Mouse (Mus musculus) regulatory T cell (primary cell): ENCODE results near the gene Zbtb43.

Experiments used
- in situ Hi-C: fragments of 300-600 bp; cut with MboI, MseI; formaldehyde crosslinking; loops from one replicate; pipeline ENCODE4 v1.15.1; 2025; ENCODE audit warnings: high pct_unique_total_duplicates

Gene Zbtb43

DNA sequence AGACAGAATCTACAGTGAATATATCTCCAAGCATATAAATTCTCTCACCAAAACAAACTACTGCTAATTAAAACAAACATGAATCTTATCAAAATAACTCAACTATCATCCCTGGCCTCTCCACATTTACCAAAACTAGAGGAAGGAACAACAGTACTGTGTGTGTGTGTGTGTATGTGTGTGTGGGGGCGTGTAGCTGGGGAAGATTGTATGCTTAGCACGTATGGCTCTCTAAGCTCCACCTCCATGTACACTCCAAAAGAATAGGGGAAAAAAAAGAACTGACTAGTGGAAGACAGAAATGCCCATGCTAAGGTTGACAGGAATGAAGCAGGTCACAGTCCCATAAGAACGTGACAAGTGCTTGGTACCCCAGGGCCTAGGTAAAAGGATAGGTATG, 13.0 kb downstream of the Zbtb43 start:
- in situ Hi-C loops = no loop called here

DNA sequence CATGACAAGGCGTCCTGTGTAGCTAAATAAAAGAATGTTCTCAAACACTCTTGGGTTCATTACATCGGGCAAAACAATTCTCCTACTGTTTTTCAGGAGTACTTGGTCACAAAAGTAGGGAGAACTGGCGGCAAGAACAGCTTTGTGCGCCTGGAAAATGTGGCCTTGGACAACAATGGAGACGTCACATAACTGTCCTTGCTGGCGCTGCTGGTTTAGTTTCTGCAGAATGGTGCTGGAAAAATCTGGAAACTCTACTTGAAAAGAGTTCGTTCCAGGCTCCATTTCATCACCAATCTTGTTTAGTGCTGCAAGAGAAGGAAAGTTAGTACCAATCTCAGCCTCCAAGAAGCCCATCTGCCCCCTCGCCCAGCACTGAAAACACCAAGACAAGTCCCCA, 13.5 kb downstream of the Zbtb43 start:
- in situ Hi-C loops = no loop called here

GRCm38 (mm10) chr2:33453476-33453875, 14.9 kb downstream of the Zbtb43 start:
- in situ Hi-C loops = no loop called here

- in situ Hi-C loops = no loop called here
Measured at GRCm38 (mm10) chr2:33452721-33453120, 15.6 kb downstream of the Zbtb43 start.

DNA sequence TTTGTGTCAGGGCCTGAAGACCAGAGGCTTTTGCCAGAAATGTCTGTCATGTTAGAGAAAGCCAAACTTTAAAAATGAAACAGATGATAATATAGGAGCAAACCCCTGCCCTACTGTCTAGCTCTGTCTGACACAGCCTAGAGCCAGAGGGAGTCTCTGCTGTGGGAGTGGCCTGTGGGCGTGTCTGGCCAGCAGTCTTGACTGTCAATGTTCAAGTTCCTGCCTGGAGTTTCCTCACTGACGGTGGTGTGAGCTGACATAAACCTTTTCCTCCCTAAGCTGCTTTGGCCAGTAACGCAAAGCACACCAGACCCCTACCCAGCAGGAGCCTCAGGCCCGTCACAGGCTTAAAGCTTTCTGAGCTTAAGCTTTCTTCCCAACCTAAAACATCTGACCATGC, 16.2 kb downstream of the Zbtb43 start:
- in situ Hi-C loops = no loop called here

DNA sequence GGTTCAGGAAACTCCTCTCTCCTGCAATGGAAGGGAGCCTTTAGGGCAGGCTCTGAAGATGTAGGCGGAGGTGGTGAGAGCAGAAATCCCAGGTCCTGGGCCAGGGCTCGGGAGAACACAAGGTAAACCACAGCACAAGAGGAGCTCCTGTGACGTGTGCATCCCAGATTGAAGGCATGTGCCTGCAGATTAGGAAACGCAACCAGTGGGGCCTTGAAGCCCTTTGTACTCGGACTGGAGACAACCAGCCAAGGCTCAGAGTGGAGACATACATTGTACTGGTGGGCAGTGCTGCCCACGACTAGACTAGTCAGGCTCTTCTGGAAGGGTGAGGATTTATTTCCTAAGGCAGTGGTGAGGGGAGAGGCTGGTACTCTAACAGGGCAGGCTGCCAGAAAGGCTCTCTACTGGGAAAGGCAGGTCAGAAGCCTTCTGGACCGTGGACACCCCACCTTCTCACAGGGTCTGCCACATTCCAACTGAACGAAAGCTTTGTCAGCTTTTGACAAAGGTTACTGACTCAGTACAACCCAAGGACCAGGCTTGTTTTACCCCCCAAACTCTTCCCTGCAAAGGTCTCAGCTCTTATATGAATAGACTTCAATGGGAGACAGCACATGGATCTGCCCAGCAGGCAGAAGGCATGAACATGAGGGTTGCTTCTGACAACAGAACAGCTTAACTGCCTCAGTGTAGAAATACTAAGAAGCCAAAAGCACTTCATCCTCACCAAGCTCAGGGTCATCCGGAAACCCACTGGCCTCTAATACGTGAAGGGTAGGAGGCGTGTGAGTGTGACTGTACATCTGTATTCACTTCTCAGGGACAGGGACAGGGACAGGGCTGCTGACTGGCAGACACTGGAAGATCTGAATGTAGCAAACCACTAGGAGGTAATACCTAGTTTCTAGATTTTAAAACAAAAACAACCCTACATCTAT, 17.1 kb downstream of the Zbtb43 start:
- in situ Hi-C loops = no loop called here

- in situ Hi-C loops = no loop called here
Measured at GRCm38 (mm10) chr2:33449119-33449873, 19.1 kb downstream of the Zbtb43 start.

- in situ Hi-C loops = no loop called here
Measured at GRCm38 (mm10) chr2:33446796-33447195, 21.6 kb downstream of the Zbtb43 start.

GRCm38 (mm10) chr2:33445741-33446140, 22.6 kb downstream of the Zbtb43 start:
- in situ Hi-C loops = no loop called here

- in situ Hi-C loops = no loop called here
Measured at GRCm38 (mm10) chr2:33444862-33445261, 23.5 kb downstream of the Zbtb43 start.

DNA sequence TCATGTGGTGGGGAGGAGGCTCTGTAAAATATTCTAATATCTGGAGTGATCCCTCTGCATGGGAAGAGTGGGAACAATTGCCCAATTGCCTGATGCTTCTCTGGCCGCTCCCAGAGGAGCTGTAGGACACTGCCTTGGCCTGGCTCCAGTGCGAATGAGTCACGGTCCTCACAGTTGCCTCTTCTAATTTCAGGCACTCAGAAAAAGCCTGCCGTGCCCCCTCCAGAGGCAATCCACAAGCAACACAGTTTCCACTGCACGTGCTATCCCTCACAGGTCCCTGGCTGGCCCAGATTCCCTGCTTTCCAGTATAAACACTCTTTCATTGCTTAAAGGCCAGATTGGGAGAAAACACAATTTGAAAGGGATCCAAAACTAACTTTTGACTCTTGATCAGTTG, 24.0 kb downstream of the Zbtb43 start:
- in situ Hi-C loops = no loop called here

GRCm38 (mm10) chr2:33442701-33443100, 25.7 kb downstream of the Zbtb43 start:
- in situ Hi-C loops = no loop called here

DNA sequence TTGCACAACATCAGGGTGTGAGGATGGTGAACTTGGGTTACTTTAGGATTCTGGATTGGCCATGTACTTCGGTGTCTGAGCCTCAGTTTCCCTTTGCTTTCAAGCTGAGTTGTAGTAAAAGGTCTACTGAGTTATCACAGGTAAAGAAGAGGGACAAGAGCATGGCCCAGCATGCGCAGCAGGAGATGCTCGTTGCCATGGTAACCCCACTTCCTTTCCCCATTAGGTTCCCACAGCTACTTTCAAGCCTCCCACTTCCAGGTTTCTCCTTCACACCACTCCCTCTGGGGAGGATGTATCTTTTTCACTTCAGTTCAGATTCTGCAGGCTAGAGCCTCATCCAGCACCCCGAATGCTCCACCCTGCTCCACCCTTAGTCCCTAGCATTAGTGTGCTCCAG, 27.5 kb downstream of the Zbtb43 start:
- in situ Hi-C loops = no loop called here

GRCm38 (mm10) chr2:33439980-33440670, 28.2 kb downstream of the Zbtb43 start:
- in situ Hi-C loops = no loop called here

DNA sequence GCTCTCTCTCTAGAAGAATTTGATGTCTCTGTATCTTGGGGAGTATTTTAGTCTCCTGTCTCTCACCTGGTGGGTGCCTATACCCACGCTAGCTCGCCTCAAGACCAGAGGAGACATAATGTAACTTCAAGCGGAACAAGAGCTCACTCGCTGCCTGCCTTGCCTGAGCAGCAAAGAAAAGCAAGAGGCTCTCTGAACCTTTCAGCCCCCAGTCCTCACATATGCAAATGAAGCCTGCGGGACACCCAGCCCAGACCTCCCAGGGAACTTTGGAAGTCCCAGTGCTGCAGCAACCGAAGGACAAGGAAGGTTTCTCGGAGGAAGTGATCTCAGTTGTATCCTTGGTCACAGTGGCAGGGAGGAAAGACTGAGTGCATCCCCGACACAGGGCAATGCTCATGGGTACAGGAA, 28.9 kb downstream of the Zbtb43 start:
- in situ Hi-C loops = no loop called here

GRCm38 (mm10) chr2:33438377-33438776, 30.0 kb downstream of the Zbtb43 start:
- in situ Hi-C loops = no loop called here

DNA sequence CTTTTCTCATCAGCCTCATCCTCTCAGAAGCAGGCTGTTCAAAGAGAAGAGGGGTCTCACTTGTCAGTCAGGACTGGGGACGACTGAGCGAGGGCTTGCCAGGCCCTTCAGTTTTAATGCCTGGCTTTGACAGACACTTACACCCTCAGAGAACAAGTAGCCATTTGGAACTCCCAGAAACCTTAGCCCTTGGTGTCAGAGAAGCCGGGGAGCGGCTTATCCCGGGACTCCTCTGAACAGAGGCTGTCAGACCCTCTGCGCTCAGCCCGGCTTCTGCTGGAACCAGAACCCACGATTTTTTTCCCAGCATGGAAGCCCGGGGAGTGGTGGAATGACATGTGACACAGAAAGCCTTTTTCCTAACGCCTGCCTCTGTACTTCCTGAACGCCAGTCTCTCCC, 31.2 kb downstream of the Zbtb43 start:
- in situ Hi-C loops = no loop called here

- in situ Hi-C loops = no loop called here
Measured at GRCm38 (mm10) chr2:33436035-33436580, 32.3 kb downstream of the Zbtb43 start.

DNA sequence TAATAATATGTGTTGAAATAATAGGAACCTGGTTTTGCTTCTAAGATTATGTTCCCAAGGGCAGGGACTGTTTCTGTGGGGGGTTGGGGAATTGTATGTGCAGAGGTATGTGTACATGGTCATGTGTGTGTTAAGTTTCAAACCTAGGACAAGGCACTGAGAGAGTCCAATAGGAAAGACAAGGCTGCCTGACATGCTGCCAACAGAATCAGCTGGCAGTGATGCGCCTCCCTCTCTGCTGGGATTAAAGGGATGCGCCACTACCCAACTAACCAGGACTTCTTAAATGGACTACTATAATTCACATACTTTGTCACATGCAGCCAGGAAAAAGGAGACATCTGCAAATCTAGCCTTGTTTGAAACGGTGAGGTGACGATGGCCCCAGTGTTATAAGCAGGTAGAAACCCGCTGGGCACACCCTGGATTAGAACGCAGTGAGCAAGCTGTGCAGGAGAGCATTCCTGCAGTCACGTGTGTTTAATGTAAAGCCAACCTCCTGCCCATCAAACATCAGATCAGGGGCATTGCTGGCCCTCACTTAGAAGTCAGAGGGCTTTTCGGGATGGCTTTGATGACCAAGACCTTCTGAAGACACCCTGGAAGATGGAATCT, 33.2 kb downstream of the Zbtb43 start:
- in situ Hi-C loops = no loop called here

GRCm38 (mm10) chr2:33432877-33433276, 35.5 kb downstream of the Zbtb43 start:
- in situ Hi-C loops = no loop called here
